Comparison of ENCODE assay signal across 14 mouse cellular contexts in genomic region chr2:168866436-168866835, GRCm38 (mm10).
"Had no signal": no experiment of that assay in that cellular context is flagged by ENCODE, and none has a peak within 500 bp of the region (broad histone marks: within the 10 kb centered on the region; RNA-seq: fewer than 3 reads in every experiment).

No protein-coding gene starts in this region.

- DNase-seq: kidney, adult 8-10 months; kidney, postnatal 36 days; layer of hippocampus, adult 9-11 months; layer of hippocampus, postnatal 36 days; lung, adult 18-20 months; right cerebral cortex, adult 18-20 months; thymus, adult 18-20 months; thymus, postnatal 14 days had no signal

- H3K9me3 ChIP-seq: limb, embryonic 13.5 days; liver, embryonic 12.5 days; midbrain, embryonic 13.5 days; neural tube, embryonic 15.5 days had no signal

- H3K4me3 ChIP-seq: limb, embryonic 13.5 days; liver, embryonic 12.5 days; midbrain, embryonic 13.5 days; myocyte; neural tube, embryonic 15.5 days had no signal

- H3K4me2 ChIP-seq: limb, embryonic 13.5 days; liver, embryonic 12.5 days; midbrain, embryonic 13.5 days; neural tube, embryonic 15.5 days had no signal

- H3K27ac ChIP-seq: kidney, postnatal 0 days; limb, embryonic 13.5 days; liver, embryonic 12.5 days; midbrain, embryonic 13.5 days; neural tube, embryonic 15.5 days had no signal

- H3K27me3 ChIP-seq: limb, embryonic 13.5 days; liver, embryonic 12.5 days; midbrain, embryonic 13.5 days; neural tube, embryonic 15.5 days had no signal

- H3K36me3 ChIP-seq: limb, embryonic 13.5 days; liver, embryonic 12.5 days; midbrain, embryonic 13.5 days; neural tube, embryonic 15.5 days had no signal

- H3K4me1 ChIP-seq: limb, embryonic 13.5 days; neural tube, embryonic 15.5 days had no signal

- ATAC-seq: liver, embryonic 12.5 days; midbrain, embryonic 13.5 days had no signal

- H3K9ac ChIP-seq: limb, embryonic 13.5 days; liver, embryonic 12.5 days; midbrain, embryonic 13.5 days; neural tube, embryonic 15.5 days had no signal
